Mouse (Mus musculus): ENCODE measurements around the gene Rnf213. TPM values are rescaled to one million over a fixed set of nuclear protein-coding genes. Genes with fewer than 3 reads are reported as not detected.

The Rnf213 gene
- polyA plus RNA-seq, 1 experiment = 25.4 TPM

Other genes starting within 250 kb of the Rnf213 start
- 4.0 and 4.4 TPM in 2 replicates for gene Tbc1d16, start 164.6 kb upstream of the Rnf213 start, polyA plus RNA-seq (2012; rRNA removed)
- gene Ccdc40, start 164.5 kb upstream of the Rnf213 start, polyA plus RNA-seq (2012; rRNA removed) = 0.25 and 0.26 TPM in 2 replicates
- gene Gaa, start 125.2 kb upstream of the Rnf213 start, polyA plus RNA-seq (2012; rRNA removed) = 33.2 and 42.2 TPM in 2 replicates
- 107 and 109 TPM in 2 replicates for gene Eif4a3, start 93.0 kb upstream of the Rnf213 start, polyA plus RNA-seq (2012; rRNA removed)
- 8.7 and 11.9 TPM in 2 replicates for gene Card14, start 85.3 kb upstream of the Rnf213 start, polyA plus RNA-seq (2012; rRNA removed)
- gene Sgsh, start 37.6 kb upstream of the Rnf213 start, polyA plus RNA-seq (2012; rRNA removed) = 11.9 and 17.6 TPM in 2 replicates
- 8.0 and 16.1 TPM in 2 replicates for gene Slc26a11, start 37.5 kb upstream of the Rnf213 start, polyA plus RNA-seq (2012; rRNA removed)
- gene Endov, start 98.2 kb downstream of the Rnf213 start, polyA plus RNA-seq (2012; rRNA removed) = 16.0 and 18.2 TPM in 2 replicates
- gene Nptx1, start 154.7 kb downstream of the Rnf213 start, polyA plus RNA-seq (2012; rRNA removed) = 0.37 and 0.62 TPM in 2 replicates
- 15.2 and 19.0 TPM in 2 replicates for gene Rptor, start 209.8 kb downstream of the Rnf213 start, polyA plus RNA-seq (2012; rRNA removed)